Mouse (Mus musculus) liver, postnatal 0 days (tissue): ENCODE measurements at regions not wholly inside any gene's neighbourhood (a gene's known extent, or its start where the extent isn't known, plus 50 kb on each side); places are given as distances from the start of the nearest gene placed in this dataset.

Source experiments
- CTCF ChIP-seq: sonication (generic); IDR thresholded peaks from 2 replicates; pipeline ENCODE4 v1.5.1; 2016; ENCODE audit warnings: antibody characterized with exemption, low read depth
- EP300 ChIP-seq: IDR thresholded peaks from 2 replicates; pipeline ENCODE4 v1.6.1; 2016; ENCODE audit warnings: antibody characterized with exemption, low read depth, mild to moderate bottlenecking

DNA sequence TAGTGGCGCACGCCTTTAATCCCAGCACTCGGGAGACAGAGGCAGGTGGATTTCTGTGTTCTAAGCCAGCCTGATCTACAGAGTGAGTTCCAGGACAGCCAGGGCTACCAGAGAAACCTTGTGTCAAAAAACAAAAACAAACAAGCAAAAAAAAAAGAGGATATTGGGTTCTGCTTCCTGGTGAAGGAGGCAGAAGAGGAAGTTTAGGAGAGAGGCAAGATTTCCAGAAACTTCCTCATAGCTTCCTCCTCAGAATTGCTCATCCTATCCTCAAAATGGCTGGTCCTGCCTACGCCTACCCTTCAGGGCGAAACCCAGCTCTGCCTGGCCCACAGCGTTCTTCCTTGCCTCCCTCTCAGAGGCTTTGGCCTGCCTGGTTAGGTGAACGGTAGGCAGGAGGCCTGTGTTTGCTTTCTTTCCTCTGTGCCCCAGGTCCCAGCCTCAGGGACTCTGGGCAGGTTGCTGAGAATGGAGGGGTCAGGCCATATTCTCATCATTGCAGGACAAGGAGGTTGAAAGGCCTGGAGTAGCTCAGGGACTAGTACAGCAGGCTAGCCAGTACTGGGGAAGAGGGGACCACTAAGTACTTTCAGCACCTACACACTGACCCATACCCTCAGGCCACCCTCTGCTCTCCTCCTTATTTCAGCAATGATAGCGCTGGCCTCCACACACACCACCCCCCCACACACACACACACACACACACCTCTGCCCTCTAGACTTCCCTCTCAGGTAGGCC is 79.6 kb downstream of the Zfp36l2 start:
- no peak for TF ChIP-seq CTCF
- no peak for TF ChIP-seq EP300
